Mouse (Mus musculus) forebrain, embryonic 12.5 days (tissue): Measurements from ENCODE around the gene Wdr45. TPM values are rescaled to one million over a fixed set of nuclear protein-coding genes. Genes with fewer than 3 reads are reported as not detected.
"Not testable (repeated sequence)": the region's sequence is repeated elsewhere in the genome, so short reads cannot be mapped to it uniquely, and the experiment has no call there.

Source experiments
- ATAC-seq: fragments of 200-750 bp; cut with Nextera tagmentation; 2 replicates; pipeline ENCODE4 v1.8.0; 2017; ENCODE audit warnings: moderate TSS enrichment; ENCODE audit not compliant: low FRiP score
- H3K27ac ChIP-seq: fragments of 300-500 bp; sonication (generic); 2 replicates; pipeline ENCODE4 v1.5.1; 2016; ENCODE audit warnings: mild to moderate bottlenecking
- H3K27me3 ChIP-seq: fragments of 300-500 bp; sonication (generic); 2 replicates; pipeline ENCODE4 v1.6.1; 2016; ENCODE audit warnings: mild to moderate bottlenecking
- H3K36me3 ChIP-seq: fragments of 300-500 bp; sonication (generic); replicated peaks from 2 replicates; pipeline ENCODE4 v1.6.1; 2016; ENCODE audit warnings: mild to moderate bottlenecking
- H3K4me1 ChIP-seq: fragments of 300-500 bp; sonication (generic); 2 replicates; pipeline ENCODE4 v1.6.1; 2016
- H3K4me2 ChIP-seq: fragments of 300-500 bp; sonication (generic); 2 replicates; pipeline ENCODE4 v1.6.1; 2016; ENCODE audit warnings: mild to moderate bottlenecking, moderate library complexity
- H3K4me3 ChIP-seq: fragments of 300-500 bp; sonication (generic); replicated peaks from 2 replicates; pipeline ENCODE4 v1.5.1; 2016; ENCODE audit warnings: mild to moderate bottlenecking
- H3K9ac ChIP-seq: fragments of 300-500 bp; sonication (generic); 2 replicates; pipeline ENCODE4 v1.6.1; 2016; ENCODE audit warnings: mild to moderate bottlenecking
- H3K9me3 ChIP-seq: fragments of 300-500 bp; sonication (generic); 2 replicates; pipeline ENCODE4 v1.6.1; 2016
- WGBS: fragments of 180-500 bp; shearing (Covaris S2); methylation state at CpG from one replicate; pipeline ENCODE4 v1.1.7; 2016; 5-methylcytosine and 5-hydroxymethylcytosine counted together
- polyA plus RNA-seq: library from polyadenylated mRNA; unstranded; fragments of >200 nt; fragmentation: Nextera tagmentation; extraction: Ambion mirVana; gene quantifications from 2 replicates; pipeline ENCODE4 v1.2.1, GENCODE M21; 2016

Gene Wdr45
- polyA plus RNA-seq, 1 experiment from 2014 or later, result 21.1 TPM

- H3K9me3 ChIP-seq, result no peaks in the 10 kb centered on the region
- H3K4me3 ChIP-seq, result no peak overlapping the region
- H3K9ac ChIP-seq, result no peak overlapping the region
- no peaks in the 10 kb centered on the region for H3K36me3 ChIP-seq
- no peak for ATAC-seq
- H3K4me2 ChIP-seq, result no peak overlapping the region
- no peak overlapping the region for H3K27ac ChIP-seq
- H3K27me3 ChIP-seq, result no peaks in the 10 kb centered on the region
- 88% methylated on average over 8 of the region's 8 CpGs for WGBS
- H3K4me1 ChIP-seq, result peaks cover 10% of the 10 kb centered on the region
These were observed 31.3 kb downstream of the Wdr45 start for GRCm38 (mm10) chrX:7745429-7745828.

- Histone ChIP-seq H3K4me2 (peak within 1 kb of the TSS; percentile 58), H3K9me3 (no peaks in the 10 kb centered on the region), H3K27ac (0 out of 2 replicates have a peak within 1 kb of the TSS, but pooled peaks have one; percentile 47), H3K4me1 (peaks cover 10% of the 10 kb centered on the region), H3K36me3 (no peaks in the 10 kb centered on the region), H3K27me3 (no peaks in the 10 kb centered on the region), H3K9ac (peak within 1 kb of the TSS; percentile 70), H3K4me3 (peak within 1 kb of the TSS; percentile 65)
- 12% methylated on average over 45 of the region's 56 CpGs for WGBS
- ATAC-seq, result peak; percentile 92
These were observed 36.4 kb downstream of the Wdr45 start, which contains the start of gene Ccdc120 for GRCm38 (mm10) chrX:7750432-7751116. TSS of gene Ccdc120 (minus strand) at chrX:7750905.

GRCm38 (mm10) chrX:7753627-7754026 lies 39.5 kb downstream of the Wdr45 start:
- H3K9ac ChIP-seq, ATAC-seq, H3K9me3 ChIP-seq, H3K4me3 ChIP-seq, H3K27me3 ChIP-seq, H3K4me1 ChIP-seq, H3K27ac ChIP-seq, H3K36me3 ChIP-seq, H3K4me2 ChIP-seq: not testable (repeated sequence)
- 21% methylated on average over 3 of the region's 3 CpGs for WGBS

- Histone ChIP-seq H3K27ac (peak within 1 kb of the TSS; percentile 46; the same call in 1 of the 2 replicates), H3K27me3 (no peaks in the 10 kb centered on the region), H3K9ac (peak within 1 kb of the TSS; percentile 63), H3K4me3 (peak within 1 kb of the TSS; percentile 62), H3K4me2 (peak within 1 kb of the TSS; percentile 67), H3K9me3 (no peaks in the 10 kb centered on the region), H3K4me1 (peaks cover 19% of the 10 kb centered on the region), H3K36me3 (peaks cover 2% of the 10 kb centered on the region; the same call in 1 of the 2 replicates)
- peak; percentile 96 for ATAC-seq
- WGBS, result 16% methylated on average over 38 of the region's 38 CpGs
These were observed 48.2 kb downstream of the Wdr45 start, which contains the start of gene Tfe3 for GRCm38 (mm10) chrX:7762137-7762920. TSS of gene Tfe3 (plus strand) at chrX:7762560.

DNA sequence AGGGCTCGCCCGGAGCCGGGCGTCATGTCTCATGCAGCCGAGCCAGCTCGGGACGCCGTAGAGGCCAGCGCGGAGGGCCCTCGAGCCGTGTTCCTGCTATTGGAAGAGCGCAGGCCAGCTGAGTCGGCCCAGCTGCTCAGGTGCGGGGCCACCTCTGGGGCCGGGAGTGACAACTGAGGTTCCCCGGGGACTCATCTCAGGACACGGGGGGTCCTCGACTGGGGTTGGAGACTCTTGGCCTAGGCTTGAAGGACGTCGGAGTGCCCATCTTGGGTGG lies 48.7 kb downstream of the Wdr45 start:
- Histone ChIP-seq H3K9me3 (no peaks in the 10 kb centered on the region), H3K36me3 (peaks cover 7% of the 10 kb centered on the region), H3K4me3 (peak overlapping the region; percentile 62), H3K9ac (peak overlapping the region; percentile 63), H3K27ac (peak overlapping the region; percentile 46; the same call in 1 of the 2 replicates), H3K4me1 (peaks cover 19% of the 10 kb centered on the region), H3K27me3 (no peaks in the 10 kb centered on the region), H3K4me2 (peak overlapping the region; percentile 67)
- 23% methylated on average over 21 of the region's 21 CpGs for WGBS
- no peak for ATAC-seq

DNA sequence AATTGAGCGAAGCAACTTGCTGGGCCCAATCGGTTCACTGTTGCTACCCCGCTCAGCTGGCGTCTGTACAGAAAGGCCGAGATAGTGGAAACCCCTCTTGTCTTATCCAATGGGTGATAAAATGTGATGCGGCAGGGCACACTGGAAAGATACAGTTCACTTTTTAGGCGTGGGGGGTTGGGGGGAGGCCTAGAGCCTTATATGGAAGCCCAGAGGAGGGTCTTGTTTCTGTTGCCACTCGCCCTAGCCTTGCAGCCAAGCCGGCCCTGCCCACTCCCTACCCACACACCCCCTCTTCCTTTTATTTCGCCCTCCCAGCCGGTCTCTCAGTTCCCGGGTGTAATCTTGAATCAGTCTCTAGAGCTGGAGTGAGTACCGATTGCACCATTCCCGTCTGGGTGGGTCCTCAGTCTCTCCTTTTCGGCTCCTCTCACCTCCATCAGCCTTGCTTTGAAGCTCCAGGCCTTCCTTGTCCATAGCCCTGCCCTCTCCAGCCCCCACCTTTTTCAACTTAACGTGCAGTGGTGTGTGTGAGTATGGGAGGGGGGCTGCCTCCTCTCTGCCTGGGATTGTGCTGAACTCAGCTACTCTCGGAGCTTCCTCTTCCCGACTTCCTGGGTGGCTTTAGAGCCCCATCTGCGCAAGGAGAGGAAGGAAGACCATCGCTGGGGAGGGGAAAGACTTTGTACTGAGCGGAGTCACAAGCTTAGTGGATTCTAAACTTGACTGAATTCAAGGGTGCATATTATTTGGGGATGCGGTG lies 49.7 kb downstream of the Wdr45 start:
- Histone ChIP-seq H3K4me3 (peak overlapping the region; percentile 62), H3K9me3 (no peaks in the 10 kb centered on the region), H3K27me3 (no peaks in the 10 kb centered on the region), H3K4me2 (peak overlapping the region; percentile 67), H3K36me3 (peaks cover 11% of the 10 kb centered on the region), H3K27ac (no peak overlapping the region), H3K9ac (peak overlapping the region; percentile 63), H3K4me1 (peaks cover 19% of the 10 kb centered on the region)
- WGBS, result 15% methylated on average over 22 of the region's 22 CpGs
- ATAC-seq, result no peak

GRCm38 (mm10) chrX:7764657-7765280 lies 50.6 kb downstream of the Wdr45 start:
- peaks cover 14% of the 10 kb centered on the region for H3K36me3 ChIP-seq
- H3K27ac ChIP-seq, result no peak overlapping the region
- H3K9me3 ChIP-seq, result no peaks in the 10 kb centered on the region
- peak overlapping the region; percentile 62 for H3K4me3 ChIP-seq
- peak overlapping the region; percentile 63; the same call in 1 of the 2 replicates for H3K9ac ChIP-seq
- peaks cover 19% of the 10 kb centered on the region for H3K4me1 ChIP-seq
- WGBS, result 17% methylated on average over 9 of the region's 9 CpGs
- no peak for ATAC-seq
- no peaks in the 10 kb centered on the region for H3K27me3 ChIP-seq
- peak overlapping the region; percentile 67 for H3K4me2 ChIP-seq

- no peaks in the 10 kb centered on the region for H3K27me3 ChIP-seq
- 0 out of 2 replicates have a peak overlapping the region, but pooled peaks have one; percentile 63 for H3K9ac ChIP-seq
- peaks cover 19% of the 10 kb centered on the region for H3K4me1 ChIP-seq
- H3K27ac ChIP-seq, result no peak overlapping the region
- H3K4me2 ChIP-seq, result peak overlapping the region; percentile 67
- H3K36me3 ChIP-seq, result peaks cover 18% of the 10 kb centered on the region
- no peak for ATAC-seq
- WGBS, result 24% methylated on average over 12 of the region's 13 CpGs
- peak overlapping the region; percentile 62 for H3K4me3 ChIP-seq
- H3K9me3 ChIP-seq, result no peaks in the 10 kb centered on the region
These were observed 51.1 kb downstream of the Wdr45 start for GRCm38 (mm10) chrX:7765281-7765670.

DNA sequence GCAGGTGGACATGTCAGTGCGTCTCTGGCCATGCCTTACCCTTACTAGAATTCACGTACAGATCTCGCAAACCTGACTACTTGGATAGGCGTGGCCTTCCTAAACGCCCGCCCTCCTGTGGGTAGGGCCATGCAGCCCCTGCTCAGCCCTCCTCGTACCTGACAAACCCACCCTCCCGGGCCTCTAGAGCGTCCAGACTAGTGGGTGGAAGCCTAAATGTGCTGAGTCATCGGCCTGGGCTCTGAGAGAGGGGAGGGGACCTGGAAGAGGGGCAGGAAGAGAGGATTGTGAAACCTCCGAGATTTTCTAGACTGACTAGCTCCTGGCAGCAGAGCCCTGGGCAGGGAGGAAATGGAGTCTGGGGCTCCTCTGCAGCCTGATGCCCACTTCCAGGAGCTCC lies 51.6 kb downstream of the Wdr45 start:
- Histone ChIP-seq H3K4me3 (peak overlapping the region; percentile 62), H3K36me3 (peaks cover 23% of the 10 kb centered on the region), H3K9me3 (no peaks in the 10 kb centered on the region), H3K27ac (no peak overlapping the region), H3K9ac (0 out of 2 replicates have a peak overlapping the region, but pooled peaks have one; percentile 63), H3K4me2 (peak overlapping the region; percentile 67), H3K27me3 (no peaks in the 10 kb centered on the region), H3K4me1 (peaks cover 19% of the 10 kb centered on the region)
- 24% methylated on average over 11 of the region's 11 CpGs for WGBS
- no peak for ATAC-seq

- Histone ChIP-seq H3K4me2 (no peak overlapping the region), H3K27me3 (no peaks in the 10 kb centered on the region), H3K4me1 (peaks cover 14% of the 10 kb centered on the region), H3K36me3 (peaks cover 25% of the 10 kb centered on the region), H3K27ac (no peak overlapping the region), H3K9ac (no peak overlapping the region), H3K9me3 (no peaks in the 10 kb centered on the region), H3K4me3 (no peak overlapping the region)
- 90% methylated on average over 7 of the region's 7 CpGs for WGBS
- ATAC-seq, result no peak
These were observed 55.3 kb downstream of the Wdr45 start for GRCm38 (mm10) chrX:7769302-7770017.

DNA sequence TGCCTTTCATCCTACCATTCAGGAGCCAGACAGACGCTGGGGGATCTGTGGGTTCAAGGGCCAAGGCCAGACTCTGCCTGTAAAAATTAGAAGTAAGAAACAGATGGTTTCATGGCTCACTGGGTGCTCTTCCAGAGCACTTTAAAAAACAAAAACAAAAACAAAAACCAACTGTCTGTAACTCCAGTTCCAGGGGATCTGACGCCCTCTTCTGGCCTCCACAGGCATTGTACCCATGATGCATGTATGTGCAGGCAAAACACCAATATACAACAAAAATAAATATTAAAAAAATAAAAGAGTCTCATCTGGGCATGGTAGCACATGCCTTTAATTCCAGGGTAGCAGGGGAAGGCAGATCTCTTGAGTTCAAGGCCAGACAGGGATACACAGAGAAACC lies 58.6 kb downstream of the Wdr45 start:
- H3K4me3 ChIP-seq, result no peak overlapping the region
- no peaks in the 10 kb centered on the region for H3K9me3 ChIP-seq
- ATAC-seq, result no peak
- no peak overlapping the region for H3K4me2 ChIP-seq
- no peaks in the 10 kb centered on the region for H3K27me3 ChIP-seq
- 49% methylated on average over 2 of the region's 2 CpGs for WGBS
- no peaks in the 10 kb centered on the region for H3K4me1 ChIP-seq
- H3K36me3 ChIP-seq, result peaks cover 18% of the 10 kb centered on the region
- no peak overlapping the region for H3K9ac ChIP-seq
- no peak overlapping the region for H3K27ac ChIP-seq
